Mouse (Mus musculus): ENCODE data around the gene Gng5.

Gng5 gene

GRCm38 (mm10) chr3:146499431-146500002 is at the start of gene Gng5, which contains the start of gene Spata1:
TSS of gene Gng5 (plus strand) at chr3:146499807.
TSS of gene Spata1 (minus strand) at chr3:146499753.
- peak; percentile 70 for DNase-seq (ENCODE audit: low read depth)

DNA sequence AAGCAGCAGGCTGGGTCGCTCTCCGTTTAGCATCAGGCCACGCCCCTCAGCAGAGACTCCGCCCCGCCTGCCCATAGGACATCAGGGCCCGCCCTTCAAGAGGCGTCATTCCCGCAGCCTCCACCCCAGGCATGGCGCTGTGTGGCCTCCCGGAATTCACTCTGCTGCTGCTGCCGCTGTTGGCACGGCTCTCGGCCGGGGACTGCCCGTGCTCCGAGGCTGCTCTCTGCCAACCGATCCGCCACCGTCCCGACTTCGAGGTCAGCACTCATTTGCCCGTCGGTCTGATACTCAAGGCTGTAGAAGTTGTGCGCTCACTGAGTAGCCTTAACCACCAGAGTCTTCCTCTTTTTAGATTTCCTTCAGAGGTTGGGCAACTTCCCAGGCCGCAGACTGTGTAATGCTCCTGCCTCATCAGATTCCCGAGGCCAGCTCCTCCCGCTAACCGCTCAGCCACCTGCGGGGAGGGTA is 49.2 kb upstream of the Gng5 start:
- peak; percentile 91 for DNase-seq (ENCODE audit: low read depth)

GRCm38 (mm10) chr3:146451375-146451774 is 48.2 kb upstream of the Gng5 start:
- DNase-seq (ENCODE audit: low read depth), result no peak

GRCm38 (mm10) chr3:146462939-146463338 is 36.7 kb upstream of the Gng5 start:
- DNase-seq (ENCODE audit: low read depth), result no peak

DNA sequence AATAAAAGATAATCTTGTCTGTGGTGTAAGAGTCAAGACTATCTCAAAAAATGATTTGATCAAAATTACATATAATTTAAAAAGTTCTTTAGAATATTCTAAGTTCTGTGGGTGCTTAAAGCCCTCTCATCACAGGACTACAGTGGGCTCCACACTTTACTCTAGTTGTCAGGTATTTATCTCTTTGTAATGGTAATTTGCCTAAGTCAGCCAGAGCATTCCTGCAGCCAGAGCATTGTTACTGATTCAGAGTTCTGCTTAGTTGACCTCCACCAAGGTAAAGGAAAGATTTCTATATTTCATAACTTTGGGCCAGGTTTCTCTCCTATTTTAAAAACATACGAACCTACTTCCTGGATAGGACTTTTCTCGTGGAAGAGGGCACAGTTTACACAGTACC is 30.4 kb upstream of the Gng5 start:
- DNase-seq (ENCODE audit: low read depth), result no peak

DNA sequence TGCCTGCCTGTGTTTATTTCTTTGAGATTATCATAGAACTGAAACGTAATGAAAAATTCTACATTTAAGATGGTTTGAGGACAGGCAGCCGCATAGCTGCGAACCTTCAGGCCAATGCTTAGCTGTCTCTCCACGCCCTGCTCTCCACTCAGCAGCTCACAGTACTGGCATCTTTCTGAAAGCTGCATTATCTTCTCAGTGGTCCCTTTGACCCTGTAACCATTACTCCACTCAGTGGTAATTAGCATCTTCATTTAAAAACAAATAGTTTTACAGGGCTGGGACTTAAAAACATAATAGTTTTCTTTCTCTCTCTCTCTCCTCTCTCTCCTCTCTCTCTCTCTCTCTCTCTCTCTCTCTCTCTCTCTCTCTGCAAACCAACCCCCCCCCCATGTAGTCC is 26.9 kb upstream of the Gng5 start:
- no peak for DNase-seq (ENCODE audit: low read depth)

- DNase-seq (ENCODE audit: low read depth), result no peak
These were observed 25.9 kb upstream of the Gng5 start for GRCm38 (mm10) chr3:146473741-146474140.

DNA sequence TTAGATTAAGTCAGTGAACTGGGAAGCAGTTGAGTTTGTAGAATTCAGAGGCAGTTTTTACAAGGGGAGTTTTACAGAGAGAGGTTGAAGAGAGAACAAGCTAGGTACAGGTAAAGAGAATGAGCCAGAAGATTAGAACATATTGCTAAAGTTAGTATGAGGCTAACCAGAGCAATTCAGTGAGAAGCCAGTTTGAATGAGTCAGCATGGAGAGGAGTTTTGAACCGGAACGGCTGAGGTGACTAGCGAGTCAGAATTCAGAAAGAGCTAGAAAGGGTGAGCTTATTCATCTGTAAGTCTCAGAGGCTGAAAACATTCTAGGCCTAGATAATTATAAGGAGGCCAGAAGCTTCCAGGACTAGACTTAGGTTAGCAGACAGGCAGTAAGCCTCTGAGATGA is 25.2 kb upstream of the Gng5 start:
- DNase-seq (ENCODE audit: low read depth), result no peak

GRCm38 (mm10) chr3:146482044-146482443 is 17.6 kb upstream of the Gng5 start:
- DNase-seq (ENCODE audit: low read depth), result no peak

DNA sequence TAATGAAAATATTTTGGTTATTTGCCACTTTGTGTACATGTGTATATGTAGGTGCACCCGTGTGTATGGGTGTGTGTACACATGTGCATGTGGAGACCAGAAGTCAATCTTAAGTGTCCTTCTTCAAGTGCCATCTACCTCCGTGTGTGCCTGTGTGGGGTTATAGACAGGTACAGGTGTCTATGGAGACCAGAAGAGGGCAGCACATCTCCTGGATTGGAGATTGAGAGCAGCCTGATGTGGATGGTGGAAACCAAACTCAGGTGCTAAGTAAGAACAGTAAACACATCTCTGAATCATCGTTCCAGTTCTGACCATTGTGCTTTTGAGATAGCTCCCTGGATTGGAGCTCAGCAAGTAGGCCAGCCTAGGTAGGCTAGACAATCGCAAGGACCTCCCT is 13.1 kb upstream of the Gng5 start:
- no peak for DNase-seq (ENCODE audit: low read depth)

- no peak for DNase-seq (ENCODE audit: low read depth)
These were observed 4.7 kb upstream of the Gng5 start for GRCm38 (mm10) chr3:146494941-146495340.

DNA sequence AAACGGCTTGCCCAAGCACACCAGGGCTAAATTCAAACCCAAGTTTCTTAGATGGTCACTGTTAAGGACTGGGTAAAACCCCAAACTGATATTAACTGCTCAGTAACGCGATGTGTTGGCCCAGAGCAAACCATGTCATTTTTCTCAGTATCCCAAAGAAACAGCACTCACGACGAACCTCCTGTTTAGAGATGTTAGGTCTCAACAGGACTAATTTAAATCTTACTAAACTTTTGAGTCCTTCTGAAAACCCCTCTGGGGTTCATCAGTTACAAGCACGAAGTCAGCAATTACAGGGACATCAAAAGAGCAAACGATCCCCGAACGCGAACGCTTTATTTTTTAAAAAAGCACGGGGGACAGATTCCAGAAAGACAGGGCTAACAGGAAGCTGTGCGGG is 618 bp upstream of the Gng5 start:
- DNase-seq (ENCODE audit: low read depth), result no peak

DNA sequence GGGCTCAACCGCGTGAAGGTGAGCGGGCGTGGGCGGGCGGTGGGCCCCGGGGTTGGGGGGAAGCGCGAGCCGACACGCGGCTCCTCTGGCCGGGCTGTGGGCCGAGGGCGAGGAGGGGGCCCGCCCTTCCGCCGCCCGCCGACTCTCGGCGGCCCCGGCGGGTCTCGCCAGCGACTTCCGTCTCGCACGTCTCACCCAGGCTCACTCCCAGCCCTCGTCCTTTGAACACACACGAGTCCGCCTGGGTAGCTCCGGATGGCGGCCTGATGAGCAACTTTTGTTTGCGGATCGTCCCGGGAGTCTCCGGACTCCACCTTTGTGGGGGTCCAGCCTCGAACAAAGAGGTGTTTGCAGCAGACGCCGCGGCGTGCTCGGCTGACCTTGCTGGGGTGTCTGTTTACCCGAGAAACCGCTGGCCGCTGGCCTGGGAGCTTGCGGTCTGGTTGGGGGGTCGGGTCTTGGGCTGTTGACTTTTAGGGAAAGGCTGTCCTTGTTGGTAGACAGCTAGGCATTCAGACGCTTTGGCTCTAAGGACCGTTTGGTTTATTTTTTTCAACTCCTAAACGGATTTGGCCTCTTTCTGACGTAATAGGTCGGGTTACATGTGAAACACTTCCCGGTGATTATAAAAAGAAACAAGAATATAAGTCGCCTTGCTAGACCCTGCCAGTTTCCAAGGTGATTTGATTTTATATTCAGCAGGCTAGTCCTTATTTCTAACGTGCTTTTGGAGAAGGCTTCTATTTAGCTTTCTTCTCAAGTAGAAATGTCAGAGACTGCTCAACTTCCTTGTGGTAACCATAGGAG is 599 bp downstream of the Gng5 start:
- no peak for DNase-seq (ENCODE audit: low read depth)

DNA sequence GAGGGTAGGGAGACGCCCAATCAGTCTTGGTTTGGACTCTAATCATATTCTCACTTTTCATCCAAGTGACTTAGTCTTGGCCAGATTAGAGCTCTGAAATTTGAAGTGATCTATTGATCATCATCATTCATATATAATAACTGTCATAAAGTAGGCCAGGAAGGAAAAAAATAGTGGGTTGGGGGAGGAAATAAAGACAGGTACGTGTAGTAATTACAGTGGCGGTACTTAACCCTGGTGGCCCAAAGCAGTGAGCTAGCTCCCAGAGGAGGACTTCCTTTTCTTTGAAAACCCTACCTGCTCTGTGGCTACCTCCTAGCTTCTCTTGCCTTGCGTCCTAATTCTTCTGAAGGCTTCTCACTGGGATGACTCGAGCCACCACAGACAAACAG is 1.2 kb downstream of the Gng5 start:
- DNase-seq (ENCODE audit: low read depth), result no peak

GRCm38 (mm10) chr3:146501601-146502123 is 2.1 kb downstream of the Gng5 start:
- DNase-seq (ENCODE audit: low read depth), result no peak

DNA sequence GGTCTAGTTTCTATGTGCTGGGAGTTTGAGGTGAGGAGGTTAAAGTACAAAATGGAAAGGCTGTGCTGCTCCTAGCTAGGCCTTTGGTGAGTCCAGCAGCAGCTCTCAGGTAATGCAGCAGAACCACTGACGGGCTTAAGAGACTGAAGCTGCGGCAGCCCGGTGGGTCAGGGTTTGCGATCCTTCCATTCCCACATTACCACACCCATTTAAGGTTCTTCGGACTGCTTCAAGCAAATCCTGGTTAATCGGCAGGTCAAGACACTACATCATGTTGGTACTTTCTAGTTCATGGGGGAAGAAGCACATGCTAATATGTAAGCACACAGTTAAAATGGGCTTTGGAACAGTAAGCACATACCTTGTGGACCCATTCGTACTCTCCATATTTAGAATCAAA is 7.1 kb downstream of the Gng5 start:
- DNase-seq (ENCODE audit: low read depth), result no peak

DNA sequence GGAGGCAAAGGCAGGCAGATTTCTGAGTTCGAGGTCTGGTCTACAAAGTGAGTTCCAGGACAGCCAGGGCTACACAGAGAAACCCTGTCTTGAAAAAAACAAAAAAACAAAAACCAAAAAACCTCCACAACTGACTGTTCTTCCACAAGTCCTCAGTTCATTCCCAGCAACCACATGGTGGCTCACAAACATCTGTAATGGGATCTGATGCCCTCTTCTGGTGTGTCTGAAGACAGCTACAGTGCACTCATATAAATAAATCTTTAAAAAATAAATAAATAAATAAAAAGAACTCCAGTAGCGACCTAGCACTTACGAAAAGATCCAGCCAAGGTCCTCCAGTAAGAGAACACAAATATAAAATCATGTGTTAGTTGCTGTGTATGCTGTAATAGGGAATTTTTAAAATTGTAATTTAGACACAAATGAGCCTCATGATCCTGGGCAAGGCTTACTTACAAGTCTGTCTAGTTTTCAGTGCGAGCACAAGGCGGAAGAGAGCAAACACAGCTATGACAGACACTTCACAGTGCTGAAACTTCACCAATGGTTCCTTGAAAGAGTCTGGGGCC is 20.7 kb downstream of the Gng5 start:
- DNase-seq (ENCODE audit: low read depth), result no peak

GRCm38 (mm10) chr3:146520798-146521651 is 21.4 kb downstream of the Gng5 start, which contains the start of gene Rpf1:
TSS of gene Rpf1 (minus strand) at chr3:146521429.
- DNase-seq (ENCODE audit: low read depth), result peak; percentile 88

DNA sequence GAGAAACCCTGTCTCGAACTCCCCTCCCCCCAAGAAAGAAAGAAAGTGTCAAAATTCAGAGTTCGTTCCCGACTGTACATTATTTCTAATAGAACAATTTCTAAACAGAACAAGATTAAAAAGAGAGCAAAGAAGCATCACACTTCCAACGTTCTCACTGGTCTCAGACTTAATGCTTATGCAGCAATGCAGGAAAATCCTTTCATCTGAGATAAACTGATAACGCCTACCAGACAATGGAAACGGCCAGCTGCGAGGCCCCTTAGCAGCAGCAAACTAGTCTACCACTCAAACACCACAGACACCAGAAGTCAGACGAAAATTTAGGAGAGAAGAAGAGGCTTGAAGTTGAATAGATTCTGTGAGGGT is 22.0 kb downstream of the Gng5 start:
- no peak for DNase-seq (ENCODE audit: low read depth)

GRCm38 (mm10) chr3:146528335-146528734 is 28.7 kb downstream of the Gng5 start:
- DNase-seq (ENCODE audit: low read depth), result no peak

DNA sequence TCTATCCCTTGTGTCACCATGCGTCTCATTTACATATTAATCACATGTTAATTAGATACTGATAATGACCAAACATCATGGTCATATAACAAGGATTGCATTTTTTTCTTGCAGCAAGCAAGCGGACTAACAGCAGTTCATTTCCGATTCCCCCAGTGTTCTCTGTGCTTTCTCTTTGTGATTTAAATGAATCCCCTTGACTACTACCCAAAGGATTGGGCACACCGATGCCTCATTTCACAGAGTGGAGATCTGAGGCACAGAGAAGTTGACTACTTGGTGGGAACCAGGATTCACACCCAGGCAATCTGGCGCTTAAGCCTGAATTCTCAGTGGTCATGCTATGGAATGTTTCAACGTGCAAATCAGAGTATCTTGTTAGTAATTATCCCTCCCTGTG is 35.4 kb downstream of the Gng5 start:
- no peak for DNase-seq (ENCODE audit: low read depth)
